Mouse (Mus musculus): ENCODE measurements around the gene Gm21149. TPM values are rescaled to one million over a fixed set of nuclear protein-coding genes. Genes with fewer than 3 reads are reported as not detected.

The Gm21149 gene
- not detected in 2 replicates for polyA plus RNA-seq (2015; fragmentation: Nextera tagmentation; extraction: Ambion mirVana)

DNA sequence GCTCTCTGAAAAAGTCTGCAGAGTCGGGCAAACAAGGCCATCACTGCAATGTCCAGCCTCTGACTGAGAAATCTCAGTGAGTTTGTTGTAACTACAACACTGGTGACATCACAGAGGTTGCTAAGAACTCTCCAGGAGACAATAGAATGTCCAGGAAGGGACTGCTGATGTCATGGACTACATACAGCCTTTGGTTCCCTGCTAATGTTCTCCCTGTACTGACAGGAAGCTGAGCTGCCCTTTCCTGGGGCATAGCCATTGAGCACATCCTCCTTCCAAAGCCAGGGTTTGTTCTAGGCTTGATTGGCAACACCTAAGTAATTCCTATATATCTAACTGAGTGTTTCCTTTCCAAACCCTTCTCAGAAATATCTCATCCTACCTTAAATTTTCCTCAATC, at the start of gene Gm21149:
Gm21149 (minus strand) TSS at position 101 of the 400 bp plus-strand sequence.

Other genes starting within 250 kb of the Gm21149 start
- 0.18 TPM in 1 of 2 replicates, not detected in the other for gene Gm21190, start 52.7 kb upstream of the Gm21149 start, polyA plus RNA-seq (2015; fragmentation: Nextera tagmentation; extraction: Ambion mirVana)
- gene Gm21083, start 100.8 kb upstream of the Gm21149 start, polyA plus RNA-seq (2015; fragmentation: Nextera tagmentation; extraction: Ambion mirVana): 0.15 and 0.33 TPM in 2 replicates
- gene Speer4d, start 142.5 kb upstream of the Gm21149 start, polyA plus RNA-seq (2015; fragmentation: Nextera tagmentation; extraction: Ambion mirVana): not detected in 2 replicates
- gene 4930572O03Rik, start 180.5 kb upstream of the Gm21149 start, polyA plus RNA-seq (2015; fragmentation: Nextera tagmentation; extraction: Ambion mirVana): not detected in 2 replicates
- not detected in 2 replicates for gene Speer4c, start 237.7 kb upstream of the Gm21149 start, polyA plus RNA-seq (2015; fragmentation: Nextera tagmentation; extraction: Ambion mirVana)